Mouse (Mus musculus): ENCODE measurements around the gene Lmntd2.

DNA sequence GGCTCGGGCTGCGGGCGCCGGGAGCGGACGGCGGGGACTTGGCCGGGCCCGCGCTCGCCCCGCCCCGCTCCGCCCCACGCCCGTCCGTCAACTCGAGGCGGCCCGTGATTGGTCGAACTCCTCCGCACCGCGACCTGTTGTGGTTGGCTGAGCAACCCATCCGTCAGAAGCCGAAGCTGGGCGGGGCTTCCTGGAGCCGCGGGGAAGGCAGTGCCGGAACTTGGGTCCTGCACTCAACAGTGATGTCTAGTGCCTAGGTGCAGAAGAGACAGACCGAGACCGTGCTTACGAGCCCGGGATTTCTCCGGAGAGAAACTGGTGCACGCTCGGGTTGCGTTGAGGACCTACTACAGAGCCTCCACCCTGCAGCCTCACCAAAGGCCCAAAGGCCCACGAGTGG, 19.9 kb downstream of the Lmntd2 start, which contains the start of the genes Hras and Lrrc56:
- TF ChIP-seq EP300 (optimal IDR thresholded peaks at IDR 0.05) (no peak), CTCF (IDR thresholded peaks at IDR 0.05; ENCODE audit: low read depth) (no peak)

Measured in stomach, postnatal 0 days (tissue).